Mouse (Mus musculus): ENCODE data around the gene S100b. TPM values are rescaled to one million over a fixed set of nuclear protein-coding genes. Genes with fewer than 3 reads are reported as not detected.

Gene S100b
- 10 to 100 TPM in 1 of 2 experiments, 1 to 10 TPM in 1; 9.5 to 11.2 TPM for total RNA-seq (2021)
- long read RNA-seq, experiment 1, transcript S100b-201 (3 exons, 1,484 nt): major isoform, 10 of 12 reads
- long read RNA-seq, experiment 1, partial matches to known transcripts: 0 of 12 reads
- long read RNA-seq, experiment 1, other reads (novel, unspliced or antisense): 2 of 12 reads
- long read RNA-seq, experiment 2, transcript S100b-201 (3 exons, 1,484 nt): major isoform, 7 of 11 reads
- long read RNA-seq, experiment 2, partial matches to known transcripts: 3 of 11 reads
- long read RNA-seq, experiment 2, other reads (novel, unspliced or antisense): 1 of 11 reads

GRCm38 (mm10) chr10:76253536-76253935 lies at the start of gene S100b:
Gene S100b, plus strand, starts transcription at chr10:76253853.
- no peak for DNase-seq (ENCODE audit: low spot score in 2 of 2)

DNA sequence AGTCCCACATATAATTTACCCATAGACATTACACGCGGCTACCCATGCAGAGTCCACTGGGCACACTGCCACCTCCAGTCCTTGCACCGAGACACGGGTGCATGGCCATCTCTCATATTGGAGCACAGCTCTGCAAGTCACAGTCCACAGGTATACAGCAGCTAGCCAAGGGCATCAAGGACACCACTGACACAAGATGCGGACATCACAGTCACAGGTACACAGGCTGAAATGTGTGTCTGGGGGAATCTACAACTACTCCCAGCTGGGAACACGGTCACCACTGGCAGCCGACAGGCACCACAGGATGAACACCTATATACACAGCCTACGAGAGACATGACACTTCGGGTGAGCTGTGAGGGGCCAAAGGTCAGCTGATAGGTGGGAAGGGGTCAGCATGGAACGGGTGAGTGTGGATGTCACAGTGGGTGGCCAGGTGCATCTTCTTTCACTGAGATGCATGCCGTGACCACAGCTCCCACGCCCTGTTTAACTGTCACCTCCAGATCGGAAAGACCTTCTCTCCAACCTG lies 46.3 kb upstream of the S100b start:
- no peak for DNase-seq (ENCODE audit: low spot score in 2 of 2)

DNA sequence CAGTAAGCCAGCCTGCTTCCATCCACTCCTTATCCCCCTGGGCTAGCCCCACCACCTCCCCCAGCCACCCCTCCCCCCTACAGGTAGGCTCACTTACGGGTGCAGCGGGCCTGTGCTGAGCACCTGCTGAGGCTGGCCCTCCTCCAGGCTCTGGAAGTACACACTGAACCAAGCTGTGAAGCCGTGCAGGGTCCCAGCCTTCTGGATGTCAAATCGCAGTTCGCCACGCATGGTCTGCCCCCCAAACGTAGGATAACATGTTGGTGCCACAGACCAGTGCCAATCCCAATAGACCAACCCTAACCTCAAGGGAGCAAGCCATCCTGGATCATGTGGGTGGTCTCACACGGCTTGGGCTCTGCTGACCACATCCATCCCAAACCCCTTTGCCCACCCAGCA lies 44.4 kb upstream of the S100b start:
- peak in 1 of 2 experiments; percentile 2 for DNase-seq (ENCODE audit: low spot score in 2 of 2)

DNA sequence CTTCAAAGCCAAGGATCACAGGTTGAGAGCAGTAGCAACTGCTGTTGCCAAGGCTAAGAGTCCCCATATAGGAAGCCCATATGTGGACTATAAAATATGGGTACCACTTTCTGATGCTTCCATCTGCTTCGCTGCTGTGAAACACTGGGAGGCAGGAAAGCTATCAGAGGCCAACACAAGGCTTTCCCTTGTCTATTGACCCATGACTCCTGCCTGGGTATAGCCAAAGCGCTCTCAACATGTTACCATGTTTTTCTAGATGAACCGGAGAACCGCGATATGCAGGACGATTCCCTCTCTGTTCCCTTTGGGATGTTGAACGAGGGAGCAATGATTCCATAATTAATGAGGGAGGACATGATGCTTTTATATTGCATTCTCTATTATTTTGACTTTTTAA lies 42.8 kb upstream of the S100b start:
- no peak for DNase-seq (ENCODE audit: low spot score in 2 of 2)

DNA sequence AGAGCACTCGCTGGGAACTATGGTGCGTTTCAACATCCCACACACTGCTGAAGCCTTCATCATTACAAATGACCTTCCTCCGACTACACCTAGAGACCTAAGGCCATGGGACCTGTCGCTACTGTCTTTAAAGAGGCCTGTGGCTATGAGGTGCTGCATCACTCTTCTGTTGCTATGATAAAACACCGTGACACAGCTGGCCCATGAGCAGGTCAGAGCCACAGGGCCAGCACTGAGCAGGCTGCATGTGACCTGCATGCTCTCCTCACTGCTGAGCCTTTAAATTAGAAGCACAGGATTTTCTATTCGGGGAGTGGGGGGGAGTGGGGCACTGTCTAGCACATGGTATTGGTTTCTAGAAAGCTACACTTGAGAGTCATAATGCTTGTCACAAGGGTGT lies 41.5 kb upstream of the S100b start:
- DNase-seq (ENCODE audit: low spot score in 2 of 2): no peak

DNA sequence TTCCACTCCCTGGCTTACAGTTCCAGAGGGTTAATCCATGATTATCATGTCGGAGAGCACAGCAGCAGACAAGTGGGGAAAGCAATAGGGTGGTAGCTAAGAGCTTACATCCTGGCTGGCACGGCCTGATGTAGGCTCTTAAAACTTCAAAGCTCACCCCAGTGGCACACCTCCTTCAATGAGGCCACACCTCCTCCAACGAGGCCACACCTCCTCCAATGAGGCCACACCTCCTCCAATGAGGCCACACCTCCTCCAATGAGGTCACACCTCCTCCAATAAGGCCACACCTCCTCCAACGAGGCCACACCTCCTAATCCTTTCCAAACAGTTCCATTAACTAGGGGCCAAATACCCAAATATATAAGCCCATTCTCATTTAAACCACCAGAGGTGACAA lies 39.5 kb upstream of the S100b start:
- no peak for DNase-seq (ENCODE audit: low spot score in 2 of 2)

- DNase-seq (ENCODE audit: low spot score in 2 of 2): no peak
Measured at GRCm38 (mm10) chr10:76217056-76217455, 36.6 kb upstream of the S100b start.

- DNase-seq (ENCODE audit: low spot score in 2 of 2): no peak
Measured at GRCm38 (mm10) chr10:76218240-76218639, 35.4 kb upstream of the S100b start.

- no peak for DNase-seq (ENCODE audit: low spot score in 2 of 2)
Measured at GRCm38 (mm10) chr10:76225944-76226343, 27.7 kb upstream of the S100b start.

DNA sequence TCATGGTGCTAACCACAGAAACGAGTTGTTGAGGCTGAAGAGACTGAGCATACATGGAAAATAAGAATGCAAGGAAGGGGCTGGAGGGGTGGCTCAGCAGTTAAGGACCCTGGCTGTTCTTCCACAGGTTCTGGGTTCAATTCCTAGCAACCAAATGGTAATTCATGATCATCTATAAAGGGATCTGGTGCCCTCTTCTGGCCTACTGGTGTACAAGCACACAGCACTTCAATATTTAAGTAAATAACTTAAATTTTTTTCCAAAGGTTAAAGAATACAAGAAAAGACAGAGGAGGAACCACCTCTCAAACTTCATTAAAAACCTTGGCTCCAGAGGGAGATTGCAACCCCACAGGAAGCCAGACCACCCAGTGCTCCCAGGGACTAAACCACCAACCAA lies 24.0 kb upstream of the S100b start:
- no peak for DNase-seq (ENCODE audit: low spot score in 2 of 2)

DNA sequence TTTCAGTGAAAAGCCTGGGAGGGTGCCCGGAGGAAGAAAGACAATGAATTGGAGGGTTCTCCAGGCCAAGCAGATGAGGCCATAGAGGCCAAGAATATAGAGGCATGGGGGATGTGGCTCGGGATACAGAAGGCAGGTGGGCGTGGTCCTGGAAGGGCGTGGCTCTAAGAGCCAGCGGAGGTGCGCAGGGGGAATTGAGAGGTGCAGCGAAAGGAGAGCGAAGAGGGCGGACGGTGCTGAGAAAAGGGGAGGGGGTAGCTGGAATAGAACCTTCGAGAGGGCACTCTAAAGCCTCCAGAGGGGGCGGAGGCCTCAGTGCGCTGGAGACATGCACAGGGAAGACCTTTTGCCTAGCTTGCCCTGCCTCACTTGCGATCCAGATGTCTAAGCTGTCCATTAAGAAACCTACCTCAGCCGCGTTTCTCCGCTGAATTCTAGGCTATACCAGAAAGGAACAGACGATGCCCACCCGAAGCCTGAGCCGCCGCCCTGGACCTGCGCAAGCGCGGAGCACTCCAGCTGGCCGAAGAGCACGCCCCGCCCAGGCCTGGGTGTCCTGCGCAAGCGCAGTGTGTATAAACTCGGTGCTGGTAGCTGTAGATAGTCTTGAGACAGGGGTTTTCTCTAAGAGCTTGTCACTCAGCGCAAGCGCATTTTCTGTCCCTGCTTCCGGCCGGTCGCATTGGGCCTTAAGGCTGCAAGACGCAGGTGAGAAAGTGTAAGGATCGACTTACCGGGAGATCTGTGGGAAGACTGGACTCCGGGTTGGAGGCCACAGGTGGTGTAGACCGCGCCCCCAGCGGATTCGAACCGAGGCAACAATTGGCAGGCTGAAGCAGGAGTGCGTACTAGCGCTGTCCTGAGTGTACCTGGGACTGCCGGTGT lies 16.1 kb upstream of the S100b start, which contains the start of gene Prmt2:
TSS of gene Prmt2 (minus strand) at position 525 of the 885 bp plus-strand sequence.
- DNase-seq (ENCODE audit: low spot score in 2 of 2): peak; percentile 73 to 84

DNA sequence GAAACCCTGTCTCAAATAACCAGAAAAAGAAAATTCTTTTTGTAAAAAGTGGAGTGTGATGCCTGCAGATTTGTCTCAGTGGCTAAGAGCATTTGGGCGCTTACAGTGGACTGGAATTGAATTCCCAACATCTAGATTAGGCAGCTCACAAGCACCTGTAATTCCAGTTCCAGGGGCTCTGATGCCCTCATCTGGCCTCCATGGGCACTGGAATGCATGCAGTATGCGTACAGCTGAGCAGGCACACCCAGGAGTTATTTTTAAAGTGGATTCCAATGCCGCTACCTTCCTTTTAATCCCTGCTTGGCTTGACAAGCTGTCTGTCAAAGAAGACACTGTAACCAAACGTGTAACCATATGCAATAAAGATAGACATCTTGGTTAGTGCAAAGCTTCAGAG lies 14.3 kb upstream of the S100b start:
- no peak for DNase-seq (ENCODE audit: low spot score in 2 of 2)

DNA sequence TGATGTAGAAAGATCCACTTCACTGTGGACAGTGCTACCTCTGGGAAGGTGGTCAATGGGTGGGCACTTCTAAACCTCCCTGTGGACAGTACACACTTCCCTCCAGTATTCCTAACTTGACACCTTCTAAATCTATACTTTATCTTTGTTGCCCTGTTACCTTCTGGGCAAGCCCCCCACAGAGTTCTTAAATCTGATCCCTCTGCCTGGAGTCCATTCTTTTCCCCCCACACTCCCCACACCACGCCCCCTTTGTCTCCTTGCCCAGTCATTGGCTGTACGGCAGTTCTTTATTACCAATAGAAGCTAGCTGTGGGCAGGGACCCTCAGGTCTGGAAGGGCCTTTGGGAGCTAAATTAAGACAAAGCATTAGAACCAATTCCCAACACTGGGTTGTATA lies 8.5 kb upstream of the S100b start:
- DNase-seq (ENCODE audit: low spot score in 2 of 2): no peak

GRCm38 (mm10) chr10:76246601-76247000 lies 7.1 kb upstream of the S100b start:
- no peak for DNase-seq (ENCODE audit: low spot score in 2 of 2)

GRCm38 (mm10) chr10:76247960-76248646 lies 5.5 kb upstream of the S100b start:
- DNase-seq (ENCODE audit: low spot score in 2 of 2): no peak

GRCm38 (mm10) chr10:76248647-76248968 lies 5.0 kb upstream of the S100b start:
- no peak for DNase-seq (ENCODE audit: low spot score in 2 of 2)

DNA sequence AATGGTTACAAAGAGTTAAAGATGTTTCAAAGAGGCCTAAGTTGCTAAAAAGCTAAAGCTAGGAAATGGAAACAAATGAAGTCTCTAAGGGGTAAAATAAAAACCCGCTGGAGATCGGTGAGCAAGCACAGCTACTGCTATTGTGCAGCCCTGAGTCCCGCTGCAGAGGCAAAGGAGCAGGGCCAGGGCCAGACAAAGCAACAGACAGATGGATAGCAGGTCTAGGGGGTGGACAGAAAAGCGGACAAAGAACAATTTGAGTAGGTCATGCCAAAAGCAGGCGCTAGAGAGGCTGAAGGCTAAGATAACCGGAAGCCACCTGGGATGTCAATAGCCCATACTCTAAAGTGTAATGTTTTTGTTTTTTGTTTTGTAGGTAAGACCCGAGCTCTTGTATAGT lies 2.8 kb upstream of the S100b start:
- DNase-seq (ENCODE audit: low spot score in 2 of 2): no peak

DNA sequence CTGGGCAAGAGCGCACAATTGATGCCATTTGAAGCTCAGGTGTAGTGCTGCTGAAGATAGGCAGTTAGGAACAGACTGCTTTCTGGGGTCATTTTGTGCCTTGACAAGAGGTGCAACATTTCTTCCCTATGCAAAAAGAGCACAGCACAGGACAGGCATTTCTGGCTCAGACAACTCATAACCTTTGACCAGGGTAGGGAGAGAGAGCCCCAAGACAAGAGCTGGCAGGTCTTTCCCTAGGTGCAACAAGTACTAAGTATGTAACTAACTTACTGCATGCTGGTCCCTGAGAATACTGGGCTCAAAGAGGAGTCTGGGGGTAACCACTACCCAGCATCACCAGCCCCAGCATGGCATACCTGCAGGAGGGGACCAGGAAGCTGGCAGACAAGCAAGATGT lies 574 bp upstream of the S100b start:
- no peak for DNase-seq (ENCODE audit: low spot score in 2 of 2)

GRCm38 (mm10) chr10:76255617-76256016 lies 2.0 kb downstream of the S100b start:
- no peak for DNase-seq (ENCODE audit: low spot score in 2 of 2)

- DNase-seq (ENCODE audit: low spot score in 2 of 2): no peak
Measured at GRCm38 (mm10) chr10:76257231-76257630, 3.6 kb downstream of the S100b start.

GRCm38 (mm10) chr10:76257719-76258390 lies 4.2 kb downstream of the S100b start:
- DNase-seq (ENCODE audit: low spot score in 2 of 2): no peak
